Mouse (Mus musculus) liver, adult (tissue): ENCODE results near the gene Lbhd1.

Source experiments
- GATA4 ChIP-seq: IDR thresholded peaks from 2 replicates; pipeline ENCODE4 v1.6.1; 2014; ENCODE audit warnings: mild to moderate bottlenecking, low read length; ENCODE audit not compliant: insufficient replicate concordance

The Lbhd1 gene

GRCm38 (mm10) chr19:8883616-8884015, at the start of gene Lbhd1, which contains the start of gene Gm49403:
Gene Lbhd1, plus strand, starts transcription at chr19:8883732.
Gene Gm49403, plus strand, starts transcription at chr19:8883930.
- no peak for TF ChIP-seq GATA4

DNA sequence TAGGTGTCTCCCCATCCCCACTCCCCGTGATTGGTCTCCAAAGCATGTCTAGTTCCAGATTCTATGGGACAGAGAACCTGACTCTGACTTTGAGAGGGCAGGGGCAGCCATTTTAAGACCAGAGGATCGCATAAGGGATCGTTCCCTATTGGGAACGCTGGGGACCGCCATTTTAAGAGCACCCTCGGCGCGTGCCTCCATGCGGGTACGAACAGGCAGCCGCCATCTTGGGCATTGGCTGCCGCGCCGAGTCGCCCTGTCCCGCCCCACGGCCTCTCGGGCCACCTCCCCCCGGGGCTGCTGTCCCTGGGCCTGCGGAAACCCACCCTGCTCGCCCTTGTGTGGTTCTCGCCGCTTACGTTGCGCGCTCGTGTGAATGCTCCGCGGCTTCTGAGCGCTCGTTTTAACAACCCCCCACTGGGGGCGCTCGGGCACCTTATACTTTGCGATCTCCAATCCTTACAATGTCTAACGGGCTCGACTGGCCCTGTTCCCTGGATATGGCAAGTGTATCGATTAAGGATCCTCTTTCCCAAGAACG, 46.2 kb upstream of the Lbhd1 start, which contains the start of gene Bscl2:
Bscl2 (plus strand) TSS at position 217 of the 541 bp plus-strand sequence.
- TF ChIP-seq GATA4, result no peak

- no peak for TF ChIP-seq GATA4
Observed at GRCm38 (mm10) chr19:8838041-8838730, 45.3 kb upstream of the Lbhd1 start.

- TF ChIP-seq GATA4, result no peak
Observed at GRCm38 (mm10) chr19:8839103-8839907, 44.2 kb upstream of the Lbhd1 start, which contains the start of gene Gng3. Gene Gng3, minus strand, starts transcription at chr19:8839194.

- TF ChIP-seq GATA4, result no peak
Observed at GRCm38 (mm10) chr19:8839908-8840791, 43.4 kb upstream of the Lbhd1 start.

- no peak for TF ChIP-seq GATA4
Observed at GRCm38 (mm10) chr19:8841012-8841411, 42.5 kb upstream of the Lbhd1 start.

- no peak for TF ChIP-seq GATA4
Observed at GRCm38 (mm10) chr19:8842961-8843360, 40.6 kb upstream of the Lbhd1 start.

- no peak for TF ChIP-seq GATA4
Observed at GRCm38 (mm10) chr19:8844371-8845129, 39.0 kb upstream of the Lbhd1 start.

DNA sequence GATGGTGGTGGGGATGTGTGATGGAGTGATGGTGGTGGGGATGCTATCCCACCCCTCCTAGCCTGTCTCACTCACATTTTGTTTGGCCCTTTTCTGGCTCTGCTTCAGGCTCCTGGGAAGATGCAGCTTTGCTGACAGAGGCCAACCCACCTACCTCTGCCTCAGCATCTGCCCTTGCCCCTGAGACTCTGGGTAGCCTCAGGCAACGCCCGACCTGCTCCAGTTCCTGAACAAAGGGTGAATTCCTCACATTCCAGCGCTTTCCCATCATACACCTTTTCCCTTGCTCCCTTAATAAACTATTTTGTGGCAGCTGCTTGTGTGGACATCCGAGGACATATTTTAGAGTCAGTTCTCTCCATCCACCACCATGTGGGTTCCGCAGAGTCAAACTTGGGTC, 35.2 kb upstream of the Lbhd1 start:
- no peak for TF ChIP-seq GATA4

DNA sequence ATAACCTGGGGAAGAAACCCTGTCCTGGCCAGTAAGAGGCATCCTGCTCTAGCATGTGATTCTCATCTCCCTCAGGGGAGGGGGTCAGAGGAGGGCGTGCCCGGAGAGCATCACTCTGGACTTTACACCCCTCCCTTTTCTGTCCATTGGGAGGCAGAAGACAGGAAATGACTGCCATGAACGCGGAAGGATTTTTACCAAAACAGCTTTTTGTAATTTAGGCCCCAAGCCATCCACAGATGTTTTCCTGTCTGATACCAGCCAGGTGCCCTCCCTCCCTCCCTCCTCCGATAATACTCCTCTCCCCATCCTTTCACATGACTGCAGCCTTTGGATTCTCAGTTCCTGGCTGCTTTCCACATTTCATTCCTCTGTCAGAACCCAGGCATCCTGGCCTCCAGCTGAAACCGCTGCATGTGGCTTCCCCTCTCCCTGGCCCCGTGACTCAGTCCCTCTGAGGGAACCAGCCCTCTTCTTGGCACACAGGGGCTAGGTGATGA, 33.1 kb upstream of the Lbhd1 start, which contains the start of gene Lrrn4cl:
Lrrn4cl (plus strand) TSS at position 367 of the 500 bp plus-strand sequence.
- TF ChIP-seq GATA4, result no peak

- TF ChIP-seq GATA4, result no peak
Observed at GRCm38 (mm10) chr19:8851639-8852038, 31.9 kb upstream of the Lbhd1 start.

GRCm38 (mm10) chr19:8852236-8852928, 31.1 kb upstream of the Lbhd1 start:
- no peak for TF ChIP-seq GATA4

DNA sequence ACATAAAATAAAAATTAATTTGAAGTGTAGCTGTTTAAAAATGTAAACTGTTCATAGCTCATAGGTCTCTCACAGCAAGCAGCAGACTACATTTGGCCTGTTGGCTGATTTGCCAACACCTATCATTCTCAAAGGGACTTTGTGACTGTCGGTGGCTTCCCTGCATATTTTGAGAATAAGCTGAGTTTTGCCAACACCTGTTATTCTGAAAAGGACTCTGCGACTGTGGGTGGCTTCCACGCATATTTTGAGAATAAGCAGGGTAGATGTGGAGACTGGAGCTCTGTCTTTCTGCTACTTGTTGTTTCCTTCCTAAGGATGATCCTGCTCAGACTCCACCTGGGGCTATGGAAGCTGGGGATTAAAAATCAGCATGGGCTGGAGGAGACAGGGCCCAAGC, 30.4 kb upstream of the Lbhd1 start:
- TF ChIP-seq GATA4, result no peak
